Mouse (Mus musculus) megakaryocyte progenitor cell, adult 5-6 weeks (primary cell): Measurements from ENCODE around the gene 1700028J19Rik. TPM values are rescaled to one million over a fixed set of nuclear protein-coding genes. Genes with fewer than 3 reads are reported as not detected.
"Not testable (repeated sequence)": the region's sequence is repeated elsewhere in the genome, so short reads cannot be mapped to it uniquely, and the experiment has no call there.

ENCODE experiments used
- ATAC-seq: replicated peaks from 2 replicates; pipeline ENCODE4 v1.8.0; 2016; ENCODE audit warnings: mild to moderate bottlenecking, moderate TSS enrichment, inconsistent platforms; ENCODE audit not compliant: poor library complexity
- total RNA-seq, 2 experiments: library from RNA; stranded (forward) in 1 of 2; stranded (reverse) in 1 of 2; fragments of 157-497, 149-512 nt in 1 of 2; fragments of 200-1000 nt in 1 of 2; gene quantifications; 2 replicates each; pipeline versions ENCODE4 v1.2.3 to v1.2.4; 2015 to 2017

1700028J19Rik gene
- total RNA-seq, 2 experiments from 2014 or later: 0.37 to 1.8 TPM

- 0 out of 2 replicates have a peak, but pooled peaks have one; percentile 12 for ATAC-seq
These were observed 6.6 kb upstream of the 1700028J19Rik start for GRCm38 (mm10) chr7:44253023-44253616.

DNA sequence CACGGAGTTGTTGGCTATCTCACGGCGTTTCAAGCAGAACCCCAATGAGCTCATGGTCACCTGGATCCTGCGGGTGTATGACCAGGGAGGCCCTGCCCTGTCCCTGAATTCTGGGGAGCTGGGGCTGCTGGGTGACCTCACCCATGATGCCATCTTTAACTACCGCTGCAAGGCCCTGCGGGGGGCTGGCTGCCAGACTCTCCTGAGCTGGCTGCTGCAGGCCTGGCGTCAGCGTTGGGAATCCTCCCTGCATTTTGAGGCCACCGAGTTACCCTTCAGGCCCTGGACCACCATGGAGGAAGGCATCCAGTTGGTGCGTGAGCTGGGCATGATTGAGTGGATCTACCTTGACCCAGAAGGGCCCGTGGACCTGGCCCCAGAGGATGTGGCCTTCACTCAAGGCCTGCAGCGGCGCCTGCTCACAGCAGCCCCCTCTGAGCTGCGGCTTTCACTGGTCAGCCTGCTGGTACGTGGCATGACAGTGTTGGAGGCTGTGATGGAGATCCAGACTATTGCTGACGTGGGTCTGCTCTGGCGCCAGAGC lies 4.3 kb upstream of the 1700028J19Rik start:
- ATAC-seq: not testable (repeated sequence)

- no peak for ATAC-seq
These were observed 2.8 kb upstream of the 1700028J19Rik start for GRCm38 (mm10) chr7:44249248-44249647.

GRCm38 (mm10) chr7:44247971-44248370 lies 1.5 kb upstream of the 1700028J19Rik start:
- no peak for ATAC-seq

GRCm38 (mm10) chr7:44246984-44247470 lies 532 bp upstream of the 1700028J19Rik start:
- ATAC-seq: peak; percentile 55

- no peak for ATAC-seq
These were observed 2.4 kb downstream of the 1700028J19Rik start for GRCm38 (mm10) chr7:44244080-44244479.

- ATAC-seq: no peak
These were observed 5.3 kb downstream of the 1700028J19Rik start for GRCm38 (mm10) chr7:44241163-44241562.

GRCm38 (mm10) chr7:44240712-44241111 lies 5.8 kb downstream of the 1700028J19Rik start:
- peak; percentile 30 for ATAC-seq

GRCm38 (mm10) chr7:44239913-44240312 lies 6.6 kb downstream of the 1700028J19Rik start:
- no peak; the same call in 1 of the 2 replicates for ATAC-seq

GRCm38 (mm10) chr7:44235909-44236308 lies 10.6 kb downstream of the 1700028J19Rik start, which contains the start of gene Gm36864:
Gene Gm36864, plus strand, starts transcription at chr7:44236177.
- ATAC-seq: no peak

DNA sequence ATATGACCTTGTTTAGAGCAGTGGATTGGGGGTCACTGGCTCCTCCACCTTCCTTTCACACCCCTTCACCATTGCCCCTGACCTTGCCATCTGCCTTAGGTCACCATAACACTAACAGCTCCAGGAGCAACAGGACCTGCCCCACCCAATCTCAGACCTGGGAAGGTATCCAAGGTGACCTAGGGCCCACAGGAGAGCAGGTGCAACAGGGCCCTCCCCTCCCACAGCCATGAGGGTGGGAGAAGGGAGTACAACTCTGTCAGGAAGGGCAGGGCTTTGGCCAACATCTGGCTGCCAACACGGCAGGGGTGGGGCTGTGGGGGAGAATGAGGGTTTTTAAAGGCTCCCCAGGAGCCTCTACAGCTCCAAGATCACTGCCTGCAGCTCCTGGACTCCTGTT lies 21.4 kb downstream of the 1700028J19Rik start, which contains the start of gene Klk1:
Gene Klk1 (plus strand): TSS at position 285 of the 400 bp plus-strand sequence.
- no peak for ATAC-seq

DNA sequence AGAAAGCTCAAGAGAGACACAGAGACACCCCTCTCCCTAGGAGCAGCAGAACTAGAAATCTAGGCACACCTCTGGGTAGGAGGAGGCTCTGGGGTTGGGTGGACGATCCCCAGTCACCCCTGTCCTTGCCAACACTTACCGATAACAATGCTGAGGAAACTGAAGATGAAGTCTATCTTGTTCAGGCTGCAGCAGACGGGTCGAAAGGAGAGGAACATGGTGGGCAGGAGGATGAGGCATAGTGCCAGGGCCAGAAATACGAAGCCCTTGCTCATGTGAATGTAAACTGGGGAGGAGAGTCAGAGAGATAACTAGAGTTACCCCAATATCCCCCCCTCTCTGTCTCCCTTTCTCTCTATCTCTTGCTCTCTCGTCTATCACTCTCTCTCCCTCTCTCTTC lies 24.2 kb downstream of the 1700028J19Rik start:
- ATAC-seq: not testable (repeated sequence)

- not testable (repeated sequence) for ATAC-seq
These were observed 24.9 kb downstream of the 1700028J19Rik start for GRCm38 (mm10) chr7:44221601-44222000.

GRCm38 (mm10) chr7:44215645-44216044 lies 30.9 kb downstream of the 1700028J19Rik start, which contains the start of gene Klk1b5:
Gene Klk1b5, plus strand, starts transcription at chr7:44215945.
- ATAC-seq: no peak

DNA sequence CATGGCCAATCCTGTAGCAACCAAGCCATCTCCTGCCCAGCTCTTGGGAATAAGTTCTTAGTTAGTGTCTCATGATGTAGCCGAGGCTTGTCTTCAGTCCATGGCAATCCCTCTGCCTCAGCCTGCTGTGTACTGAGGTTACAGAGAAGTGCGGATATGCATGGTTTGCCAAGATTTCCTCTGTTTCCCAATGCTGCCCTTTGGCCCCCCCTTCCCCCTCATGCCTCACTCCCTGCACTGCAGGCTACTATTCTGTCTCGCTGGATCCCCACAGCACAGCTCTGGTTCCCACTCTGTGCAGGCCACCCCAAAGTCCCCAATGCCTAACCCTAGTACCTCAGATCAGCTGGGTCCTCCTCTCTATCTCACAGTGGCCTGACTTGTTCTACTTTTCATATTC lies 38.2 kb downstream of the 1700028J19Rik start:
- no peak for ATAC-seq

DNA sequence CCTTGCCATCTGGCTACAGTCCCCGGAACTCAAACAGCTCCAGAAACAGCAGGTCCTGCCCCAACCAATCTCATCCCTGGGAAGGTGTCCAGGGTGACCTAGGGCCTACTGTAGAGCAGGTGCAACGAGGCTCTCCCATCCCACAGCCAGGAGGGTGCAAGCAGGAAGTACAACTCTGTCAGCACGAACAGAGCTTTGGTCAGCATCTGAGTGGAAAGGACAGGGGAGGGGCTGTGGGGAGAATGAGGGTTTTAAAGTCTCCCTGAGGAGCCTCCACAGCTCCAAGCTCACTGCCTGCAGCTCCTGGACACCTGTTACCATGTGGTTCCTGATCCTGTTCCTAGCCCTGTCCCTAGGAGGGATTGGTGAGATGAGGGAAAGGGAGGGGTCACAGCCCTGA lies 39.4 kb downstream of the 1700028J19Rik start, which contains the start of gene Klk1b4:
Gene Klk1b4 (plus strand): TSS at position 301 of the 400 bp plus-strand sequence.
- not testable (repeated sequence) for ATAC-seq

DNA sequence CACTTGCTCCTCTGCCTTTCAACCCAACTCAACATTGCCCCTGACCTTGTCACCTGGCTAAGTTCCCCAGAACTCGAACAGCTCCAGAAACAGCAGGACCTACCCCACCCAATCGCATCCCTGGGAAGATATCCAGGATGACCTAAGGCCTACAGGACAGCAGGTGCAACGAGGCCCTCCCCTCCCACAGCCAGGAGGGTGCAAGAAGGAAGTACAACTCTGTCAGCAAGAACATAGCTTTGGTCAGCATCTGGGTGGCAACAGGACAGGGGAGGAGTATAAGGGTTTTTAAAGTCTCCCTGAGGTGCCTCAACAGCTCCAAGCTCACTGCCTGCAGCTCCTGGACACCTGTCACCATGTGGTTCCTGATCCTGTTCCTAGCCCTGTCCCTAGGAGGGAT lies 48.6 kb downstream of the 1700028J19Rik start, which contains the start of gene Klk1b3:
Gene Klk1b3 (plus strand): TSS at position 301 of the 400 bp plus-strand sequence.
- no peak for ATAC-seq

GRCm38 (mm10) chr7:44193466-44193865 lies 53.0 kb downstream of the 1700028J19Rik start:
- not testable (repeated sequence) for ATAC-seq

- ATAC-seq: not testable (repeated sequence)
These were observed 58.6 kb downstream of the 1700028J19Rik start, which contains the start of gene Klk1b24 for GRCm38 (mm10) chr7:44187936-44188335. Gene Klk1b24, plus strand, starts transcription at chr7:44188236.

GRCm38 (mm10) chr7:44186516-44186915 lies 60.0 kb downstream of the 1700028J19Rik start:
- not testable (repeated sequence) for ATAC-seq
